Mouse (Mus musculus) olfactory bulb, adult 2 months (tissue): Measurements from ENCODE around the gene Clpx.

ENCODE experiments used
- CTCF ChIP-seq: fragments of 200-500 bp; IDR thresholded peaks from 2 replicates; pipeline ENCODE4 v1.5.1; 2012; ENCODE audit warnings: low read depth, mild to moderate bottlenecking, low read length, moderate library complexity; ENCODE audit not compliant: insufficient read depth
- POLR2A ChIP-seq: fragments of 200-500 bp; IDR thresholded peaks from 2 replicates; pipeline ENCODE4 v1.6.1; 2012; ENCODE audit warnings: mild to moderate bottlenecking, low read depth, low read length, moderate library complexity; ENCODE audit not compliant: insufficient read depth

DNA sequence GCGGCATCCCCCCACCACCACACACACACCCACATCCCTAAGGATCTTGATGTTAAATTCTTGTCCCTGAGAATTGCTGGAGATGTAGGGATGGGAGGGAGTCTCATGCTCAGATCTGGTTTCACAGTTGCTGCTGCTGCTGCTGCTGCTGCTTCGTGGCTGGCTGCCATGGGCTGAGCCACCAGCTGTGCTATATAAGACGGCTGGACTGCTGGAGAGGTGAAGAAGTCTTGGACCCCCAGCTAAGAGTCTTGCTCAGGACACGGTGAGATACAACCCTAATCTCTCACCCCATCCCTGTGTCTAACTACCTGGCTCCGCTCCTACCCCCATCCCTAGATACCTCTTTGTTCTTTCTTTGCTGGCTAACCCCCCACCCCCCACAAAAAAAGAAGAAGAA, 29.1 kb upstream of the Clpx start, which contains the start of gene Cilp:
- no peak for TF ChIP-seq CTCF
- no peak for TF ChIP-seq POLR2A
